Mouse (Mus musculus): ENCODE measurements around the gene Pdzd2. TPM values are rescaled to one million over a fixed set of nuclear protein-coding genes. Genes with fewer than 3 reads are reported as not detected.

The Pdzd2 gene
- total RNA-seq (2021), result 10 to 100 TPM; 39.4 to 46.7 TPM
- long read RNA-seq, partial matches to known transcripts, result 0 of 4 reads
- long read RNA-seq, other reads (novel, unspliced or antisense), result 4 of 4 reads

GRCm38 (mm10) chr15:12739277-12740247 lies at the start of gene Pdzd2:
Gene Pdzd2 (minus strand): TSS chr15:12739924.
- DNase-seq (ENCODE audit: low spot score in 2 of 2), result peak; percentile 95 to 97

- DNase-seq (ENCODE audit: low spot score in 2 of 2), result no peak
Measured at GRCm38 (mm10) chr15:12789406-12789867, 49.7 kb upstream of the Pdzd2 start.

GRCm38 (mm10) chr15:12788536-12788935 lies 48.8 kb upstream of the Pdzd2 start:
- no peak for DNase-seq (ENCODE audit: low spot score in 2 of 2)

- DNase-seq (ENCODE audit: low spot score in 2 of 2), result no peak
Measured at GRCm38 (mm10) chr15:12781729-12782326, 42.1 kb upstream of the Pdzd2 start.

- DNase-seq (ENCODE audit: low spot score in 2 of 2), result no peak
Measured at GRCm38 (mm10) chr15:12781296-12781695, 41.6 kb upstream of the Pdzd2 start.

GRCm38 (mm10) chr15:12774149-12774753 lies 34.5 kb upstream of the Pdzd2 start:
- no peak for DNase-seq (ENCODE audit: low spot score in 2 of 2)

GRCm38 (mm10) chr15:12770958-12771357 lies 31.2 kb upstream of the Pdzd2 start:
- peak; percentile 29 to 37 for DNase-seq (ENCODE audit: low spot score in 2 of 2)

GRCm38 (mm10) chr15:12766848-12767247 lies 27.1 kb upstream of the Pdzd2 start:
- DNase-seq (ENCODE audit: low spot score in 2 of 2), result no peak

- no peak for DNase-seq (ENCODE audit: low spot score in 2 of 2)
Measured at GRCm38 (mm10) chr15:12763147-12763546, 23.4 kb upstream of the Pdzd2 start.

- no peak for DNase-seq (ENCODE audit: low spot score in 2 of 2)
Measured at GRCm38 (mm10) chr15:12762258-12762913, 22.7 kb upstream of the Pdzd2 start.

- DNase-seq (ENCODE audit: low spot score in 2 of 2), result no peak
Measured at GRCm38 (mm10) chr15:12760747-12761146, 21.0 kb upstream of the Pdzd2 start.

- DNase-seq (ENCODE audit: low spot score in 2 of 2), result no peak
Measured at GRCm38 (mm10) chr15:12758461-12758860, 18.7 kb upstream of the Pdzd2 start.

- DNase-seq (ENCODE audit: low spot score in 2 of 2), result no peak
Measured at GRCm38 (mm10) chr15:12757757-12758156, 18.0 kb upstream of the Pdzd2 start.

GRCm38 (mm10) chr15:12753201-12753600 lies 13.5 kb upstream of the Pdzd2 start:
- DNase-seq (ENCODE audit: low spot score in 2 of 2), result no peak

GRCm38 (mm10) chr15:12750963-12751362 lies 11.2 kb upstream of the Pdzd2 start:
- no peak for DNase-seq (ENCODE audit: low spot score in 2 of 2)

- no peak for DNase-seq (ENCODE audit: low spot score in 2 of 2)
Measured at GRCm38 (mm10) chr15:12749549-12750301, 10.0 kb upstream of the Pdzd2 start.

GRCm38 (mm10) chr15:12742117-12742906 lies 2.6 kb upstream of the Pdzd2 start:
- no peak for DNase-seq (ENCODE audit: low spot score in 2 of 2)

GRCm38 (mm10) chr15:12738301-12739093 lies 1.2 kb downstream of the Pdzd2 start:
- DNase-seq (ENCODE audit: low spot score in 2 of 2), result no peak

- no peak for DNase-seq (ENCODE audit: low spot score in 2 of 2)
Measured at GRCm38 (mm10) chr15:12735208-12735607, 4.5 kb downstream of the Pdzd2 start.
